Mouse (Mus musculus) layer of hippocampus, adult 2 months (tissue): ENCODE results near the gene Elmsan1. TPM values are rescaled to one million over a fixed set of nuclear protein-coding genes. Genes with fewer than 3 reads are reported as not detected.
A peak's percentile ranks its signal among the peaks of the same experiment; 100 is the strongest.

Experiments
- DNase-seq, 2 experiments: peaks; one replicate each; pipeline ENCODE4 v3.0.0; 2022; ENCODE audit warnings: low spot score in 2 of 2
- H3K27ac ChIP-seq: fragments of 200-600 bp; 2 replicates; pipeline ENCODE4 v1.8.1; 2022
- H3K4me3 ChIP-seq: fragments of 200-600 bp; 2 replicates; pipeline ENCODE4 v1.8.1; 2022; ENCODE audit warnings: mild to moderate bottlenecking
- CTCF ChIP-seq: fragments of 200-600 bp; conservative IDR thresholded peaks from 2 replicates; pipeline ENCODE4 v1.8.1; 2022; ENCODE audit warnings: antibody characterized with exemption, mild to moderate bottlenecking, moderate library complexity
- total RNA-seq, 2 experiments: library from RNA; stranded (reverse); gene quantifications; 2 replicates each; pipeline ENCODE4 v1.2.3; 2021

Gene Elmsan1
- total RNA-seq, 2 experiments from 2014 or later, result 24.6 to 27.2 TPM

GRCm38 (mm10) chr12:84226117-84226840, 7.6 kb upstream of the Elmsan1 start:
- no peak overlapping the region for H3K4me3 ChIP-seq
- TF ChIP-seq CTCF, result no peak
- DNase-seq, result no peak
- H3K27ac ChIP-seq, result no peak overlapping the region

DNA sequence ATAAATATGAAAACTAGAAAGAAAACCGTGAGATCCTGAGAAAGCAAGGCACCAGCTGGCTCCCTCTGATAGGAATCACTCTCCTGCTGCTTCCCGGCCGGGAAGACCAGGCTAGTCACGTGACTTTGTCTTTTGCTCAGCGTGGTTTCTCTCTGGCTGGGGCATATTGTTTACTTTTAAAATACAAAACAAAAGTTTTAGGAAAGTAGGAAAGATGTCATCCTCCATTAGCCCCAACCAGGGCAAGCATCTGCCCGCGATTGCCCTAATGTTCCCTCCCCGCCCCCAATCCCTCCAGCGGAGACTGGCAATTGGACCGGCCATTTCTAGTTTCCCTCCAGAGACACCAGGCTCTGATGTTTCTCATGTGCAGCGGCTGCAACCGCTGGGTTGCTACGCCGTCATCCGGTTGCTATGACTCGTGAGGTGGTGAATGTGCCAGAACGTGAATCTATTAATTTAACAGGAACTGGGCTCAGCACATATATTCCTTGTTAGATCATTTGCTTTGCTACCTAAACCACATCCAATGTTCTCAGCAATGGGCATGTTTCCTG, 3.8 kb upstream of the Elmsan1 start:
- H3K4me3 ChIP-seq, result peak overlapping the region; percentile 49
- H3K27ac ChIP-seq, result peak overlapping the region; percentile 54; the same call in 1 of the 2 replicates
- peak; percentile 26 to 35 for DNase-seq
- TF ChIP-seq CTCF, result no peak

DNA sequence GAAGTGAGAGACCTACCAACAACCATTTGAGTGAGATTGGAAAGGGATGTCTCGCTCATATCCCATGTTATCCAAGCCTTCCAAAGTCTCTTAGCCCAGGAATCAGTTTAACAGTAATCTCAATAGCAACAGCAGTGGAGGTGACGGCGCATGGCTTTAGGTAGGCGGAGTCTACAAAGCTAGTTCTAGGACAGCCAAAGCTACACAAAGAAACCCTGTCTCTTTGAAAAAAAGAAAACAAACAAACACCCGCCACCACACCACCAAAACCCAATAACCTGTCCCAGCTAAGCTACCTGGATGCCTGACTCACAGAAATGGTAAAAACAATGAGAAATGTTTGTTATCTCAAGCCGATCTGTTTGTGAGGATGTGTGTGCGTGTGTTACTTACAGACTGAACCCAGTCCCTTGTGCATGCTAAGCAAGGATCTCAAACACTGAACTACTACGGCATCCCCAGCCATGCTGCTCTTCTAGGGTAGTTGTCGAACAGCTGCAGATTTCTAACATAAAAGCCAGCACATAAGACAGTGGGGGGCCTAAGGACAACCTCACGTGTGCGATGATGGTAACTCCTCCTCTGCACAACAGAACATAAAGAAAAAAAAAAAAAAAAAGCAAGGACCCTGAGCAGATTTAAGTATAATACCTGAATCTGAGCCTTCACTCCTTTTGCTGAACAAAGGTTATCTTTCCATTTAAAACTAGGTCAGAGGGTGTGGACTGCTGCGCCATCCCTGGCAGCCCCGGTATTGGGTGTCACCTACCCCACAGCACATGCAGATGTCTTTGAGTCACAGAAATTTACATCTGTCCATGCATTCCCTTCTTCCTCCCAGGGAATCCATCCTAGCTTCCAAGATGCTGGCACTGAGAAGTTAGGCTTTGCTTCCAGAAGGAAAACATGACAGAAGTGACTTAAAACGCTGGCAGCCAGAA, 2.5 kb upstream of the Elmsan1 start:
- DNase-seq, result no peak
- no peak for TF ChIP-seq CTCF
- Histone ChIP-seq H3K4me3 (no peak overlapping the region), H3K27ac (no peak overlapping the region; the same call in 1 of the 2 replicates)

GRCm38 (mm10) chr12:84220515-84220914, 1.8 kb upstream of the Elmsan1 start:
- Histone ChIP-seq H3K4me3 (no peak overlapping the region), H3K27ac (no peak overlapping the region; the same call in 1 of the 2 replicates)
- peak; percentile 45 for TF ChIP-seq CTCF
- no peak for DNase-seq

GRCm38 (mm10) chr12:84219121-84219561, 460 bp upstream of the Elmsan1 start:
- Histone ChIP-seq H3K4me3 (peak overlapping the region; percentile 86), H3K27ac (peak overlapping the region; percentile 97)
- no peak for TF ChIP-seq CTCF
- DNase-seq, result no peak

GRCm38 (mm10) chr12:84217508-84218131, 1.1 kb downstream of the Elmsan1 start:
- Histone ChIP-seq H3K27ac (peak overlapping the region; percentile 97), H3K4me3 (peak overlapping the region; percentile 86)
- DNase-seq, result peak; percentile 32 to 33
- TF ChIP-seq CTCF, result no peak

DNA sequence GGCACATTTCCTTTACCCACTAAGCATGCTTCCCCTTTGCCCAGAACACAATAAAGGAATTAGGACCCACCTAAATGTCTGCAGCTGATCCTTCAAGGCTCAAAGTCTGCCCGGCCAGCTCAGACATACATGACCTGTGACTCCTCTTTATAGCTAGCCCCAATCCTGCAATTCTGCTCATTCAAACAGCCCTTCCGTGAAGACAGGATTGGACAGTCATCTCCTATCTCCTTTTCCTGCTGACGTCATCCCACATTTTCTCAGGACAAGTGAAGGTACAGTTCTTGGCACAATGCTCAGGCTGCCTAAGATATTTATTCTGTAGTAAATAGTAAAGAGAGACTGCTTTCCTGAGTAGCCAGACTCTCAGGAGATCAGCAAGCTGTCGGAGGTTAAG, 1.6 kb downstream of the Elmsan1 start:
- peak overlapping the region; percentile 86 for H3K4me3 ChIP-seq
- no peak for DNase-seq
- H3K27ac ChIP-seq, result peak overlapping the region; percentile 97
- TF ChIP-seq CTCF, result no peak

GRCm38 (mm10) chr12:84215758-84216440, 2.8 kb downstream of the Elmsan1 start:
- TF ChIP-seq CTCF, result no peak
- no peak for DNase-seq

DNA sequence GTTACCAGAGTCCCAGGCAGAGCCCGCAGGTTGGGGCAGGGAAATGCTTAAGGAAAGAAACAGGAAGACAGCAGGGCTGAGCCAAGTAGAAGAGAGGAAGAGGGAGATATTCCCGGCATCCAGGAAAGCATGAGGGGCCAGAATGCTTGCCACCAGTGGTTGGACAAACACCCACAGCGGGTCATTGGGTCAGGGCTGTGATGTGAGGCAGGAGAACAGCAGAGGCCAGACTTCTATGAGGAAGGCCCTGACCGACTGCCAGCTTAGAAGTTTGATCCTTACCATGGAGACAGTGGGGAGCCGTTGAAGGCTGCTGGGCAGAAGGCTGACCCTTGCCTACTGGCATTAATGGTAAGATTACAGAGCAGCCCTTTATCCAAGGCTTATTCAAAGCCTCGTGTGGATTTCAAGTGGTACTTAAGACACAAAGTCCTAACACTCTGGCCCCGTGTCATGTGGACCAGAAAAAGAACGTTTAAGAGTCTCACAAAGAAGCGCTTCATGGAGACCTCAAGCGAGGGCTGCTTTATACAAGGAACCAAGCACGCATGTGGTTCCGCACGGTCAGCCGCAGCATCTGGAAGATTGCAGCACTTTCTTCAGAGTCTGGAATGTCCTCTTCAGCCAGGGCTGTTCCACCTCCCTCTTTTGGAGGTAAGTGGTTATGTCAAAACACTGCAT, 4.0 kb downstream of the Elmsan1 start:
- no peak overlapping the region for H3K4me3 ChIP-seq
- H3K27ac ChIP-seq, result peak overlapping the region; percentile 20; the same call in 1 of the 2 replicates
- no peak for TF ChIP-seq CTCF
- no peak for DNase-seq

More at GRCm38 (mm10) chr12:84215758-84216440, 2.8 kb downstream of the Elmsan1 start:
- Histone ChIP-seq H3K27ac (no peak overlapping the region), H3K4me3 (no peak overlapping the region)

DNA sequence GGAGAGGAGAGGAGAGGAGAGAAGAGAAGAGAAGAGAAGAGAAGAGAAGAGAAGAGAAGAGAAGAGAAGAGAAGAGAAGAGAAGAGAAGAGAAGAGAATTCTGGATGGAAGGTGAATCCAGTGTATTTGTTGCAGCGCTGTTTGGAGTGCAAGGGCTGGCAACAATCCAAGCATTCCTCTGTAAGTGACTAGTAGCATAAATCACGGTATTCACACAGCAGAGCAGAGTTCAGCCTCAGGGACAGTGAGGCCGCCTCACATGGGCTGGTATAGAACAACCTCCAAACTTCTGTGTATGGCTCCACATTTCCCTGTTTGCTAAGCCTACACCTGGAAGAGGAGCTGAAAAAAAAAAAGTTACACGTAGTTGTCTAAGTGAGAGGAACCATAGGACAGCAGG, 6.4 kb downstream of the Elmsan1 start:
- Histone ChIP-seq H3K27ac (no peak overlapping the region), H3K4me3 (no peak overlapping the region)
- DNase-seq, result no peak
- TF ChIP-seq CTCF, result no peak

GRCm38 (mm10) chr12:84211021-84211538, 7.6 kb downstream of the Elmsan1 start:
- Histone ChIP-seq H3K27ac (no peak overlapping the region), H3K4me3 (no peak overlapping the region)
- no peak for DNase-seq
- no peak for TF ChIP-seq CTCF
